Mouse (Mus musculus) heart, embryonic 13.5 days (tissue): Measurements from ENCODE around the gene Arl6ip1. TPM values are rescaled to one million over a fixed set of nuclear protein-coding genes. Genes with fewer than 3 reads are reported as not detected.
A peak's percentile ranks its signal among the peaks of the same experiment; 100 is the strongest.

Source experiments
- ATAC-seq: fragments of 200-750 bp; cut with Nextera tagmentation; 2 replicates; pipeline ENCODE4 v1.8.0; 2017; ENCODE audit warnings: moderate TSS enrichment; ENCODE audit not compliant: insufficient number of reproducible peaks, low FRiP score, low TSS enrichment; ENCODE audit errors: extremely low read depth
- H3K27ac ChIP-seq: fragments of 300-500 bp; sonication (generic); replicated peaks from 2 replicates; pipeline ENCODE4 v1.5.1; 2015; ENCODE audit warnings: moderate library complexity, mild to moderate bottlenecking, inconsistent platforms
- H3K27me3 ChIP-seq: fragments of 300-500 bp; sonication (generic); replicated peaks from 2 replicates; pipeline ENCODE4 v1.6.1; 2015; ENCODE audit warnings: mild to moderate bottlenecking, inconsistent platforms
- H3K36me3 ChIP-seq: fragments of 300-500 bp; sonication (generic); 2 replicates; pipeline ENCODE4 v1.6.1; 2015; ENCODE audit warnings: mild to moderate bottlenecking, inconsistent platforms
- H3K4me1 ChIP-seq: fragments of 300-500 bp; sonication (generic); 2 replicates; pipeline ENCODE4 v1.6.1; 2015; ENCODE audit warnings: inconsistent platforms
- H3K4me2 ChIP-seq: fragments of 300-500 bp; sonication (generic); 2 replicates; pipeline ENCODE4 v1.6.1; 2015; ENCODE audit warnings: inconsistent platforms, mild to moderate bottlenecking, moderate library complexity
- H3K4me3 ChIP-seq: fragments of 300-500 bp; sonication (generic); 2 replicates; pipeline ENCODE4 v1.5.1; 2015; ENCODE audit warnings: moderate library complexity, mild to moderate bottlenecking, inconsistent platforms
- H3K9ac ChIP-seq: fragments of 300-500 bp; sonication (generic); 2 replicates; pipeline ENCODE4 v1.6.1; 2015; ENCODE audit warnings: inconsistent platforms, mild to moderate bottlenecking, moderate library complexity
- H3K9me3 ChIP-seq: fragments of 300-500 bp; sonication (generic); 2 replicates; pipeline ENCODE4 v1.6.1; 2016; ENCODE audit warnings: inconsistent platforms
- WGBS: fragments of 180-500 bp; shearing (Covaris S2); methylation state at CpG from one replicate; pipeline ENCODE4 v1.1.7; 2015; ENCODE audit warnings: mixed read lengths; 5-methylcytosine and 5-hydroxymethylcytosine counted together
- polyA plus RNA-seq: library from polyadenylated mRNA; unstranded; fragments of >200 nt; fragmentation: Nextera tagmentation; extraction: Ambion mirVana; gene quantifications from 2 replicates; pipeline ENCODE4 v1.2.1, GENCODE M21; 2015

Gene Arl6ip1
- polyA plus RNA-seq, 1 experiment from 2014 or later = 319 TPM

DNA sequence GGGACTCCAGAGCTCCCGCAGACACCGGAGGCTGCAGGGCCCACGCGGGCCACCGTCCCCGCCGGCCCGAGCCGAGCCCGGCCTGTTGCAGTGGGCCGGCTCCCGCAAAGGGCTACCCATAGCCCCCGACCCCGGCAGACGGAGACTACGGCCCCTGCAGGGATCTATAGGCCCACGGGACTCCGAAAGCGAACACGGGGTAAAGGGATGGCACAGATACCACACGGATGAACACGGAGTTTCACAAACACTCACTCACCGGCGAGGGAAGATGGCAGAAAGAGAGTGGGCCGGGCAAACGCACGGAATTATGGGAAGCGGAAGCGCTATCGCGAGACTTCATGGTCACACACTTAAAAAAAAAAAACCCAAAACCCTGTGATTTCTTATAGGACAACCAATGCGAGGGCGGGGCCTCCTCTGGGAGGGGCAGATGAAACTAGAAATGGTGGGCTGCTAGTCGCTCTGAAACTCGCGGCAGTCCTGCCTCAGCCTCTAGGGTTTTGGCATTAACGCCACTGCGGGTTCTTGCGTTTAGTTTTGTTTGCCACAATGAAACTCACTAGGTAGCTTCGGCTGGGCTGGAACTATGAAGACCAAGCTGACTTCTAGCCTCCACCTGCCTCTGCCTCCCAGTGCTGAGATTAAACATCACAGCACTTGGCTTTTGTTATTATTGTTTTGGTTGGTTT lies 13.4 kb downstream of the Arl6ip1 start, which contains the start of gene Rps15a:
Rps15a (minus strand) TSS at position 312 of the 692 bp plus-strand sequence.
- H3K4me3 ChIP-seq = peak within 1 kb of the TSS; percentile 86
- WGBS = under 1% methylated on average over 40 of the region's 40 CpGs
- no peaks in the 10 kb centered on the region for H3K9me3 ChIP-seq
- H3K4me1 ChIP-seq = peaks cover 42% of the 10 kb centered on the region
- ATAC-seq = peak; percentile 66
- H3K4me2 ChIP-seq = peak within 1 kb of the TSS; percentile 98
- H3K27ac ChIP-seq = peak within 1 kb of the TSS; percentile 90
- peaks cover 72% of the 10 kb centered on the region for H3K36me3 ChIP-seq
- no peaks in the 10 kb centered on the region for H3K27me3 ChIP-seq
- peak within 1 kb of the TSS; percentile 95 for H3K9ac ChIP-seq

DNA sequence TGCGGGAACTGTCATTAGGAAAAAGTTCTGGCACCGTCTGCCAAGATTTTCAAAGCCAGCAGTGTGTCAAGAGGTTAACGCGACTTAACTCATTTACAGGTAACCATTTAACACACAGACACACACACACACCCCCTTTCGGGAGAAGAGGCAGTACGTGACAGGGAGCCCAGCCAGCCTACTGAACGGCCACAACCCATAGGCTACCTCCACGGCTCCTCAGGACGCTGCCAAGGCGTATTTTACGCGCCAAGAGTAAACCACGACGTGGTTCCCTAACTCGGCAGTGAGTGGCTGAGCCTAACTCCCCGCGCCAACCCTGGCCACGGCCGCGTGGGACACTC lies 14.0 kb downstream of the Arl6ip1 start:
- Histone ChIP-seq H3K9me3 (no peaks in the 10 kb centered on the region), H3K36me3 (peaks cover 72% of the 10 kb centered on the region), H3K27me3 (no peaks in the 10 kb centered on the region), H3K27ac (peak overlapping the region; percentile 90), H3K4me2 (peak overlapping the region; percentile 98), H3K9ac (peak overlapping the region; percentile 95), H3K4me1 (peaks cover 47% of the 10 kb centered on the region), H3K4me3 (peak overlapping the region; percentile 86)
- peak; percentile 33; the same call in 1 of the 2 replicates for ATAC-seq
- WGBS = under 1% methylated on average over 20 of the region's 20 CpGs

GRCm38 (mm10) chr7:118113541-118114297 lies 15.7 kb downstream of the Arl6ip1 start:
- Histone ChIP-seq H3K27me3 (no peaks in the 10 kb centered on the region), H3K4me2 (peak overlapping the region; percentile 98), H3K4me3 (peak overlapping the region; percentile 86), H3K4me1 (peaks cover 53% of the 10 kb centered on the region), H3K9me3 (no peaks in the 10 kb centered on the region), H3K9ac (peak overlapping the region; percentile 95), H3K27ac (no peak overlapping the region), H3K36me3 (peaks cover 72% of the 10 kb centered on the region)
- ATAC-seq = no peak
- 56% methylated on average over 5 of the region's 5 CpGs for WGBS

DNA sequence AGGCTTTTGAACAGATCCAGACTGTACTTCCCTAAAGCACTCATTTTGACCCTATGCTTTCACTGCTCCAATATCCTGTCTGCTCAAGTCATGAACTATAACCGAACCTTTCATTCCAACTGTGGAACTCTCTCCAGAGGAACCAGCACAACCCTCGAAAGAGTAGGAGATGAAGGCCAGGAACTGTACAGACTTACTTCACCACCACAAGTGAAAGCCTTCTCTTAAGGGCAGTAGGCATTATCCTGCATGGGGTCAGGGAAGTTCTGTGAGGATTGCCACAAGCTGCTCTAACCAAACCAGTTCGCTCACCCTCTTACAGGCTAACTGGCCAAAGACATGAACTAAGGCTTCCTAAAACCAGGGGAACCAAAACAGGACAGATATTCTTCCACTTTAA lies 18.3 kb downstream of the Arl6ip1 start:
- H3K4me1 ChIP-seq = peaks cover 73% of the 10 kb centered on the region
- H3K4me2 ChIP-seq = peak overlapping the region; percentile 98
- no peaks in the 10 kb centered on the region for H3K27me3 ChIP-seq
- H3K4me3 ChIP-seq = peak overlapping the region; percentile 21
- peaks cover 88% of the 10 kb centered on the region for H3K36me3 ChIP-seq
- peak overlapping the region; percentile 59 for H3K9ac ChIP-seq
- 68% methylated on average over 3 of the region's 3 CpGs for WGBS
- no peaks in the 10 kb centered on the region for H3K9me3 ChIP-seq
- H3K27ac ChIP-seq = no peak overlapping the region
- ATAC-seq = no peak

DNA sequence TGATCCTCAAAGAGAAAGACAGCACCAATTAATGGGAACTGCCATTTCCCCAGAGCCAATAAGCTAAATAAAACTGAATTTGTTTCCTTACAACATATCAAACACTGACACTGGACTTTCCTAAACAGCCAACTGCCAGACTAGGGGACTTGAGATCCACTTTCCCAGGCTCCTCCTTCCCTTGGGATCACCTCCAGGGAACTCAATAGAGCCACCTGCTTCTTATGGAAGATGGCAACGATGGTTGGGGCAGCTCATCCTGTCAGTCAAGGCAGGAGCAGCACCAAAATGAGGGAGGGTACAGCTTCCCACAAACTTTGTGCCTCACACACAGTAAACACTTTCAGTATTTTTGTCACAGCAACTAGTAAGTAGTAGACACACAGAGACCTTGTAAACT lies 21.8 kb downstream of the Arl6ip1 start:
- Histone ChIP-seq H3K9me3 (no peaks in the 10 kb centered on the region), H3K27me3 (no peaks in the 10 kb centered on the region), H3K4me3 (no peak overlapping the region), H3K36me3 (peaks cover 90% of the 10 kb centered on the region), H3K9ac (no peak overlapping the region), H3K4me1 (peaks cover 60% of the 10 kb centered on the region), H3K27ac (no peak overlapping the region), H3K4me2 (no peak overlapping the region)
- 79% methylated on average over 1 of the region's 1 CpGs for WGBS
- no peak for ATAC-seq

GRCm38 (mm10) chr7:118104458-118105052 lies 24.9 kb downstream of the Arl6ip1 start:
- Histone ChIP-seq H3K36me3 (peaks cover 59% of the 10 kb centered on the region), H3K9ac (no peak overlapping the region), H3K27ac (peak overlapping the region; percentile 50), H3K4me3 (no peak overlapping the region), H3K27me3 (no peaks in the 10 kb centered on the region), H3K4me1 (peaks cover 37% of the 10 kb centered on the region), H3K4me2 (peak overlapping the region; percentile 6; the same call in 1 of the 2 replicates), H3K9me3 (no peaks in the 10 kb centered on the region)
- WGBS = 59% methylated on average over 5 of the region's 5 CpGs
- peak; percentile 52 for ATAC-seq

- H3K4me3 ChIP-seq = no peak overlapping the region
- peaks cover 50% of the 10 kb centered on the region for H3K36me3 ChIP-seq
- no peaks in the 10 kb centered on the region for H3K27me3 ChIP-seq
- peaks cover 40% of the 10 kb centered on the region for H3K4me1 ChIP-seq
- WGBS = 44% methylated on average over 5 of the region's 5 CpGs
- ATAC-seq = no peak
- 0 out of 2 replicates have a peak overlapping the region, but pooled peaks have one; percentile 6 for H3K4me2 ChIP-seq
- H3K9ac ChIP-seq = no peak overlapping the region
- peak overlapping the region; percentile 50; the same call in 1 of the 2 replicates for H3K27ac ChIP-seq
- no peaks in the 10 kb centered on the region for H3K9me3 ChIP-seq
Measured at GRCm38 (mm10) chr7:118103462-118104379, 25.7 kb downstream of the Arl6ip1 start.

DNA sequence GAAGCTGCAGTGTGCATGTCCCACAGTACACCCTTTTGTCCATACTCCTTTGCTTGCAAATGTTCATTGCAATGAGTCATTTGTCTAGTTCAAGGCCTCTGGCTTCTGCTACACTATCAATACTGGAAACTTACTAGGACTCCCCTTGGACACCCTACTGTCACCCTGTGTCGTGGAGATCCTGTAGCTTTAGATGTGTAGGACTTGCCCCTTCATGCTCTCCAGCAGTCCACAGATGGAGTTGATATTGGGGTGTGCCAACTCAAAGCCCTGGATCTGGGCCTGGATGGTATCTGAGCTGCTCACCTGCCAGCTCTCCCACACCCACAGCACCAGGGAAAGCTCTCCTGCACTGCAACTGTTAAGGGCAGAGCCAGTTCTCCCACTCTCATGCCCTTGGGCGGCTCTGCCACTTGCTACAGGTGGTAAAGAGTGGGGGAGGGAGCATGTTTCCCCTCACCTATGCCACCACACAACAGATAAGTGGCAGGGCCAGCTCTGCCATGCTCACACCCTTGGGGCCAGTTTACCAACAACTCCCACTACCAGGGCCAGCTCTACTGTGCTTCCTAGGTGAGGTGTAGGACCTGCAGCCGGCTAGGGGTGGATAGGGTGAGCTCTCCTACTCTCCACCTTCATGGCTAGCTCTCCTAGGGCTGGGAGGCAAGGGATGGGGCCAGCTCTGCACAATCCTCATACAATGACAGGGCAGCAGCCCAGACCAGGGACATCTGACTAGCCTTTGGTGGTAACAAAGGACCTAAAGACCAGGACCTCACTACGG lies 26.6 kb downstream of the Arl6ip1 start:
- Histone ChIP-seq H3K36me3 (peaks cover 42% of the 10 kb centered on the region), H3K4me2 (no peak overlapping the region), H3K9me3 (no peaks in the 10 kb centered on the region), H3K4me3 (no peak overlapping the region), H3K27ac (0 out of 2 replicates have a peak overlapping the region, but pooled peaks have one; percentile 17), H3K9ac (no peak overlapping the region), H3K27me3 (no peaks in the 10 kb centered on the region), H3K4me1 (peaks cover 36% of the 10 kb centered on the region)
- WGBS = 44% methylated on average over 4 of the region's 4 CpGs
- peak; percentile 10; the same call in 1 of the 2 replicates for ATAC-seq

DNA sequence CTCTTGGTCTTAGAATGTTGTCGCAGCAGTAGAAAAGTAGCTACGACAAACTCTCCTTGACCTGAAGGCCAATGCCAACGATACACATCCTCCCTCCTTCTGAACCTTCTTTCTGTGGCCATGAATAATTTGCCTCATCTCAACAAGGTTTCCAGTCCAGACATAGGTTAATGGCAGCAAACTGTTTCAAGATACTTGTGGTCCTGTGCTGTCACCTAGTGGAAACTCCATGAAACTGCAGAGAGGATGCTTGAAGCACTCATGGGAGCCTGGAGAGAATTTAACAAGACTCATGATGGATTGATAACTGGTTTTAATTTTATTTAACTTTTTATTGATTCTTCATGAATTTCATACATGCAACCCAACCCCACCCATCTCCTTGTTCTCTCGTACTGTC lies 27.2 kb downstream of the Arl6ip1 start:
- no peak overlapping the region for H3K4me2 ChIP-seq
- no peak for ATAC-seq
- WGBS = 46% methylated on average over 4 of the region's 4 CpGs

GRCm38 (mm10) chr7:118097615-118098014 lies 31.8 kb downstream of the Arl6ip1 start:
- Histone ChIP-seq H3K36me3 (no peaks in the 10 kb centered on the region), H3K9ac (no peak overlapping the region), H3K27ac (no peak overlapping the region), H3K4me2 (no peak overlapping the region), H3K9me3 (no peaks in the 10 kb centered on the region), H3K4me3 (no peak overlapping the region), H3K4me1 (peaks cover 7% of the 10 kb centered on the region; the same call in 1 of the 2 replicates), H3K27me3 (no peaks in the 10 kb centered on the region)
- 42% methylated on average over 7 of the region's 7 CpGs for WGBS
- no peak for ATAC-seq

More for the DNA sequence above, 27.2 kb downstream of the Arl6ip1 start:
- H3K27ac ChIP-seq = no peak overlapping the region
- no peaks in the 10 kb centered on the region for H3K27me3 ChIP-seq
- H3K9ac ChIP-seq = no peak overlapping the region
- H3K36me3 ChIP-seq = peaks cover 35% of the 10 kb centered on the region
- H3K9me3 ChIP-seq = no peaks in the 10 kb centered on the region
- peaks cover 30% of the 10 kb centered on the region for H3K4me1 ChIP-seq
- H3K4me3 ChIP-seq = no peak overlapping the region
